In genomic region chr17:24942453-24942852, GRCm38 (mm10) we compare ENCODE assay signal across 8 mouse cellular contexts. TPM values are rescaled to one million over a fixed set of nuclear protein-coding genes. Genes with fewer than 3 reads are reported as not detected.
A peak's percentile ranks its signal among the peaks of the same experiment; 100 is the strongest.
DNase-seq lines count a peak whose midpoint lies in the region.

No protein-coding gene starts in this region.

- DNase-seq in ES-CJ7 (ENCODE audit: low read depth, low spot score) = peak; percentile 20
- peak; percentile 49 to 50 for DNase-seq in cerebellum, adult 18-20 months
- peak; percentile 25 to 62 for DNase-seq in frontal cortex, postnatal 36 days (ENCODE audit: low spot score in 2 of 2)
- peak; percentile 47 for DNase-seq in induced T-regulatory cell, adult 2 months (ENCODE audit: low read depth)
- DNase-seq in layer of hippocampus, postnatal 25 days (ENCODE audit: extremely low spot score in 1 of 2, low spot score in 1 of 2) = peak; percentile 18 to 47
- DNase-seq in lung, postnatal 10 days = peak; percentile 69
- DNase-seq in retina, embryonic 14.5 days (ENCODE audit: low spot score) = peak; percentile 43
- peak; percentile 9 to 12 for DNase-seq in thymus, adult 18-20 months

RNA-seq across cellular contexts. Expression of gene Mapk8ip3, which starts 5.7 kb away (rescaled TPM):
- 100 to 1,000 TPM; 367 to 401 TPM for total RNA-seq in layer of hippocampus, postnatal 25 days (2021)

RNA-seq across cellular contexts. Expression of gene Jpt2, which starts 18.0 kb away (rescaled TPM):
- 1 to 10 TPM; 5.5 to 5.6 TPM for total RNA-seq in layer of hippocampus, postnatal 25 days (2021)

RNA-seq across cellular contexts. Expression of gene Nme3, which starts 46.2 kb away (rescaled TPM):
- total RNA-seq in layer of hippocampus, postnatal 25 days (2021) = 10 to 100 TPM; 54.8 to 61.5 TPM

RNA-seq across cellular contexts. Expression of gene Mrps34, which starts 47.5 kb away (rescaled TPM):
- 10 to 100 TPM; 74.3 to 78.9 TPM for total RNA-seq in layer of hippocampus, postnatal 25 days (2021)

RNA-seq across cellular contexts. Expression of gene Eme2, which starts 47.6 kb away (rescaled TPM):
- total RNA-seq in layer of hippocampus, postnatal 25 days (2021) = 10 to 100 TPM; 54.0 to 69.1 TPM

Comparison
In these comparisons a context has a peak if more than half of its experiments do, and no peak if none do; other contexts are left out.
1. Peak in every context shown above with its lines: DNase-seq.
2. DNase-seq: peak in every context shown above with its lines; median percentile 69 in lung, postnatal 10 days; 50 in cerebellum, adult 18-20 months; 47 in induced T-regulatory cell, adult 2 months; 44 in frontal cortex, postnatal 36 days; 43 in retina, embryonic 14.5 days; 32 in layer of hippocampus, postnatal 25 days; 20 in ES-CJ7; 10 in thymus, adult 18-20 months.